In genomic region chr17:75441260-75441830, GRCm38 (mm10) we compare ENCODE assay signal across 17 mouse cellular contexts. TPM values are rescaled to one million over a fixed set of nuclear protein-coding genes. Genes with fewer than 3 reads are reported as not detected.
DNase-seq lines count a peak whose midpoint lies in the region; ATAC-seq and TF ChIP-seq lines count a peak whose summit lies in the region.
"Had no signal": no experiment of that assay in that cellular context is flagged by ENCODE, and none has a peak within 500 bp of the region (broad histone marks: within the 10 kb centered on the region; RNA-seq: fewer than 3 reads in every experiment).

No protein-coding gene starts in this region.

- H3K4me3 ChIP-seq in heart, postnatal 0 days (ENCODE audit: low read depth, low read length): no peak overlapping the region
- no peak overlapping the region for H3K4me3 ChIP-seq in lung, embryonic 16.5 days (ENCODE audit: low read length)
- no peak overlapping the region for H3K4me3 ChIP-seq in brown adipose tissue, adult 24 weeks (ENCODE audit: insufficient read depth, low read depth, low read length)
- H3K4me3 ChIP-seq in macrophage (ENCODE audit: inconsistent target): no peak overlapping the region
- H3K4me3 ChIP-seq: embryonic facial prominence, embryonic 12.5 days; layer of hippocampus, adult 2 months had no signal

- H3K27ac ChIP-seq in heart, postnatal 0 days (ENCODE audit: low read depth): peak overlapping the region; percentile 62
- H3K27ac ChIP-seq in lung, embryonic 16.5 days (ENCODE audit: low read length): peak overlapping the region; percentile 73
- peak overlapping the region; percentile 57 for H3K27ac ChIP-seq in brown adipose tissue, adult 24 weeks (replicated peaks; ENCODE audit: low read depth, low read length)
- H3K27ac ChIP-seq in macrophage: 0 out of 2 replicates have a peak overlapping the region, but pooled peaks have one; percentile 10
- H3K27ac ChIP-seq: embryonic facial prominence, embryonic 12.5 days; layer of hippocampus, adult 2 months had no signal

- no peak for DNase-seq in heart, postnatal 0 days (ENCODE audit: low spot score)
- no peak for DNase-seq in heart, adult 8-10 months (ENCODE audit: low spot score)
- no peak for DNase-seq in lung, postnatal 25 days (ENCODE audit: low spot score)
- DNase-seq: adrenal gland, postnatal 25 days; cerebellum, adult 11-12 months; right cerebral cortex, postnatal 14 days; thymus, adult 2 months had no signal

- peaks cover 12% of the 10 kb centered on the region; the same call in 1 of the 2 replicates for H3K4me1 ChIP-seq in heart, postnatal 0 days (ENCODE audit: control insufficient read depth, insufficient read depth)
- no peaks in the 10 kb centered on the region for H3K4me1 ChIP-seq in lung, embryonic 16.5 days (replicated peaks; ENCODE audit: control insufficient read depth, insufficient read depth, low read length)
- peaks cover 22% of the 10 kb centered on the region for H3K4me1 ChIP-seq in brown adipose tissue, adult 24 weeks (ENCODE audit: control insufficient read depth, insufficient read depth, insufficient read length, low read length)

- 61% methylated on average over 5 of the region's 5 CpGs for WGBS in heart, postnatal 0 days
- WGBS in lung, embryonic 16.5 days: 64% methylated on average over 5 of the region's 5 CpGs
- WGBS in macrophage (ENCODE audit: missing documents): 93% methylated on average over 5 of the region's 5 CpGs

- no peak for TF ChIP-seq EP300 in heart, postnatal 0 days (IDR thresholded peaks at IDR 0.05; ENCODE audit: low read depth)

- peak overlapping the region; percentile 12; the same call in 1 of the 2 replicates for H3K4me2 ChIP-seq in heart, postnatal 0 days (ENCODE audit: low read depth, low read length)
- H3K4me2 ChIP-seq in lung, embryonic 16.5 days (ENCODE audit: low read depth, low read length): no peak overlapping the region
- H3K4me2 ChIP-seq: embryonic facial prominence, embryonic 12.5 days; liver, embryonic 11.5 days had no signal

- H3K79me2 ChIP-seq in macrophage (ENCODE audit: inconsistent target): peaks cover 81% of the 10 kb centered on the region

- no peak overlapping the region for H3K9ac ChIP-seq in heart, postnatal 0 days (replicated peaks; ENCODE audit: low read depth, low read length)
- H3K9ac ChIP-seq in lung, embryonic 16.5 days (ENCODE audit: low read length): no peak overlapping the region
- H3K9ac ChIP-seq: embryonic facial prominence, embryonic 12.5 days had no signal

- no peaks in the 10 kb centered on the region for H3K36me3 ChIP-seq in heart, postnatal 0 days (replicated peaks; ENCODE audit: control insufficient read depth, insufficient read depth, low read length)
- H3K36me3 ChIP-seq in lung, embryonic 16.5 days (ENCODE audit: control insufficient read depth, insufficient read depth, low read length): no peaks in the 10 kb centered on the region
- H3K36me3 ChIP-seq in macrophage (ENCODE audit: inconsistent target): no peaks in the 10 kb centered on the region
- H3K36me3 ChIP-seq: embryonic facial prominence, embryonic 12.5 days had no signal

- no peak for TF ChIP-seq CTCF in heart, postnatal 0 days (IDR thresholded peaks at IDR 0.05; ENCODE audit: low read depth)

- H3K27me3 ChIP-seq in heart, postnatal 0 days (ENCODE audit: control insufficient read depth, insufficient read depth, low read length): no peaks in the 10 kb centered on the region
- no peaks in the 10 kb centered on the region for H3K27me3 ChIP-seq in lung, embryonic 16.5 days (ENCODE audit: control insufficient read depth, insufficient read depth, low read depth, low read length)
- H3K27me3 ChIP-seq: embryonic facial prominence, embryonic 12.5 days had no signal

- ATAC-seq in heart, postnatal 0 days (ENCODE audit: insufficient read depth, low read depth): no peak
- ATAC-seq in lung, embryonic 16.5 days (ENCODE audit: low read depth): no peak
- no peak for ATAC-seq in monocyte, adult 5-6 weeks (replicated peaks; ENCODE audit: insufficient number of reproducible peaks, low FRiP score, low TSS enrichment, poor library complexity, severe bottlenecking)
- ATAC-seq: CD4-positive, CD25-positive, alpha-beta regulatory T cell, adult 4 months; intestine, postnatal 0 days had no signal

- no peaks in the 10 kb centered on the region for H3K9me3 ChIP-seq in heart, postnatal 0 days (replicated peaks; ENCODE audit: control insufficient read depth, low read length)
- no peaks in the 10 kb centered on the region for H3K9me3 ChIP-seq in lung, embryonic 16.5 days (ENCODE audit: control insufficient read depth, low read length)
- H3K9me3 ChIP-seq: embryonic facial prominence, embryonic 12.5 days had no signal

RNA-seq across cellular contexts. Expression of gene Rasgrp3, which starts 5.6 kb away (rescaled TPM):
- total RNA-seq in heart, postnatal 0 days (2014; rRNA removed; ENCODE audit: low replicate concordance): 18.7 and 23.5 TPM in 2 replicates
- polyA plus RNA-seq in heart, postnatal 0 days (2015; fragmentation: Nextera tagmentation; extraction: Ambion mirVana): 15.5 and 17.2 TPM in 2 replicates
- total RNA-seq in heart, adult 8-10 months (2022): 10 to 100 TPM; 19.3 to 34.3 (median 30.2) TPM
- 31.4 and 34.3 TPM in 2 replicates for polyA plus RNA-seq in lung, embryonic 16.5 days (2015; fragmentation: Nextera tagmentation; extraction: Ambion mirVana)
- polyA plus RNA-seq in brown adipose tissue, adult 24 weeks (2012; ENCODE audit: insufficient read depth, insufficient read length, missing spikeins): 5.4 and 7.1 TPM in 2 replicates
- total RNA-seq in macrophage (2018; cell fraction: chromatin; rRNA removed): 10 to 100 TPM in 10 of 26 experiments, 1 to 10 TPM in 13, under 1 TPM in 3; 0.28 to 56.1 (median 3.7) TPM
- 10 to 100 TPM in 11 of 26 experiments, 1 to 10 TPM in 14, under 1 TPM in 1; 0.82 to 22.1 (median 5.2) TPM for total RNA-seq in macrophage (2018; cell fraction: cytosol; rRNA removed)
- 10 to 100 TPM in 8 of 26 experiments, 1 to 10 TPM in 15, under 1 TPM in 3; 0.52 to 32.4 (median 6.2) TPM for total RNA-seq in macrophage (2018; cell fraction: nucleus; rRNA removed)
- polyA plus RNA-seq in macrophage (2018): 7.1 to 11.4 TPM (median 9.7 TPM) in 3 replicates
- 12.0 to 20.3 TPM (median 14.6 TPM) in 3 replicates for total RNA-seq in monocyte, adult 5-6 weeks (2017)
- total RNA-seq: granulocyte monocyte progenitor cell, adult 5-6 weeks had no signal

Comparison
In these comparisons a context has a peak if more than half of its experiments do, and no peak if none do; other contexts are left out.
1. H3K27ac ChIP-seq: peak in every context shown above with its lines; median percentile 73 in lung, embryonic 16.5 days; 62 in heart, postnatal 0 days; 57 in brown adipose tissue, adult 24 weeks; 10 in macrophage.